Mouse (Mus musculus): ENCODE measurements at regions not wholly inside any gene's neighbourhood (a gene's known extent, or its start where the extent isn't known, plus 50 kb on each side); places are given as distances from the start of the nearest gene placed in this dataset.

- no peak overlapping the region for H3K9ac ChIP-seq (ENCODE audit: insufficient read depth, low read depth)
- H3K4me3 ChIP-seq (replicated peaks in 1 of 3; ENCODE audit: low read depth in 2 of 3, low read length in 2 of 3, poor library complexity in 1 of 3), result no peak overlapping the region
- no peak for TF ChIP-seq POLR2A (IDR thresholded peaks at IDR 0.05; ENCODE audit: low read depth, low read length)
- no peak for TF ChIP-seq USF1 (IDR thresholded peaks at IDR 0.05; ENCODE audit: low read depth, low read length)
- TF ChIP-seq RAD21 (IDR thresholded peaks at IDR 0.05; ENCODE audit: low read depth, low read length), result no peak
- no peak for TF ChIP-seq NRF1 (IDR thresholded peaks at IDR 0.05; ENCODE audit: low read depth, low read length)
- TF ChIP-seq MEF2A (IDR thresholded peaks at IDR 0.05; ENCODE audit: borderline replicate concordance, low read depth, low read length), result no peak
- no peak for TF ChIP-seq RCOR1 (conservative IDR thresholded peaks at IDR 0.05; ENCODE audit: low read depth, low read length)
- TF ChIP-seq HCFC1 (IDR thresholded peaks at IDR 0.05; ENCODE audit: low read depth, low read length), result no peak
- TF ChIP-seq MXI1 (IDR thresholded peaks at IDR 0.05; ENCODE audit: low read depth, low read length), result no peak
- no peak for TF ChIP-seq NELFE (IDR thresholded peaks at IDR 0.05; ENCODE audit: low read depth, low read length)
- peaks cover 0 to 21% of the 10 kb centered on the region in 2 experiments; a peak in 2 of 4 replicates for H3K4me1 ChIP-seq (ENCODE audit: control insufficient read depth in 1 of 2, insufficient read depth in 2 of 2)
- DNase-seq (ENCODE audit: extremely low read depth), result no peak
- no peaks in the 10 kb centered on the region for H3K79me2 ChIP-seq (replicated peaks; ENCODE audit: control insufficient read depth, extremely low read depth, insufficient read depth, poor library complexity, severe bottlenecking)
- H3K36me3 ChIP-seq (replicated peaks in 1 of 2; ENCODE audit: control insufficient read depth in 1 of 2, insufficient read depth in 1 of 2, low read length in 1 of 2), result no peaks in the 10 kb centered on the region
- dilution Hi-C loops (cut with MboI; ENCODE audit: extremely low pct_ligation_motif_present, extremely low pct_unique_long_range_greater_than_20kb, low sequenced_read_pairs), result no loop called here
- no peak overlapping the region for H3K4me2 ChIP-seq (ENCODE audit: insufficient read depth, low read depth, poor library complexity, severe bottlenecking)
- no peak overlapping the region for H3K27ac ChIP-seq (ENCODE audit: insufficient read depth, low read depth)
- no peaks in the 10 kb centered on the region for H3K9me3 ChIP-seq (replicated peaks; ENCODE audit: low read length)
- in situ Hi-C loops (cut with MboI; ENCODE audit: low pct_ligation_motif_present, low pct_unique_long_range_greater_than_20kb, low sequenced_read_pairs), result no loop called here
- H3K27me3 ChIP-seq (replicated peaks), result no peaks in the 10 kb centered on the region
Measured at GRCm38 (mm10) chr3:149102846-149103245, 112.5 kb upstream of the Adgrl2 start.

GRCm38 (mm10) chr3:149101785-149102184 lies 111.4 kb upstream of the Adgrl2 start:
- Histone ChIP-seq H3K79me2 (replicated peaks; ENCODE audit: control insufficient read depth, extremely low read depth, insufficient read depth, poor library complexity, severe bottlenecking) (no peaks in the 10 kb centered on the region), H3K4me2 (ENCODE audit: insufficient read depth, low read depth, poor library complexity, severe bottlenecking) (no peak overlapping the region), H3K4me1 (ENCODE audit: control insufficient read depth in 1 of 2, insufficient read depth in 2 of 2) (peaks cover 0 to 15% of the 10 kb centered on the region in 2 experiments; a peak in 2 of 4 replicates), H3K9ac (ENCODE audit: insufficient read depth, low read depth) (no peak overlapping the region), H3K9me3 (replicated peaks; ENCODE audit: low read length) (no peaks in the 10 kb centered on the region), H3K36me3 (replicated peaks in 1 of 2; ENCODE audit: control insufficient read depth in 1 of 2, insufficient read depth in 1 of 2, low read length in 1 of 2) (no peaks in the 10 kb centered on the region), H3K27ac (ENCODE audit: insufficient read depth, low read depth) (no peak overlapping the region), H3K4me3 (replicated peaks in 1 of 3; ENCODE audit: low read depth in 2 of 3, low read length in 2 of 3, poor library complexity in 1 of 3) (no peak overlapping the region), H3K27me3 (replicated peaks) (no peaks in the 10 kb centered on the region)
- DNase-seq (ENCODE audit: extremely low read depth), result no peak
- dilution Hi-C loops (cut with MboI; ENCODE audit: extremely low pct_ligation_motif_present, extremely low pct_unique_long_range_greater_than_20kb, low sequenced_read_pairs), result no loop called here
- in situ Hi-C loops (cut with MboI; ENCODE audit: low pct_ligation_motif_present, low pct_unique_long_range_greater_than_20kb, low sequenced_read_pairs), result no loop called here
- TF ChIP-seq TCF12 (IDR thresholded peaks at IDR 0.05; ENCODE audit: low read depth, low read length), result no peak
- no peak for TF ChIP-seq TBP (conservative IDR thresholded peaks at IDR 0.05; ENCODE audit: low read depth, low read length)
- no peak for TF ChIP-seq USF1 (IDR thresholded peaks at IDR 0.05; ENCODE audit: low read depth, low read length)
- no peak for TF ChIP-seq HCFC1 (IDR thresholded peaks at IDR 0.05; ENCODE audit: low read depth, low read length)
- TF ChIP-seq ETS1 (conservative IDR thresholded peaks at IDR 0.05; ENCODE audit: low read depth, low read length), result no peak
- no peak for TF ChIP-seq POLR2AphosphoS2 (IDR thresholded peaks at IDR 0.05; ENCODE audit: low read depth, low read length)
- no peak for TF ChIP-seq JUN (IDR thresholded peaks at IDR 0.05; ENCODE audit: insufficient read depth, low read depth, low read length)
- TF ChIP-seq ZMIZ1 (IDR thresholded peaks at IDR 0.05; ENCODE audit: low read depth, low read length), result no peak
